Mouse (Mus musculus): Measurements from ENCODE around the gene Gm10477. TPM values are rescaled to one million over a fixed set of nuclear protein-coding genes. Genes with fewer than 3 reads are reported as not detected.
A peak's percentile ranks its signal among the peaks of the same experiment; 100 is the strongest.

Gene Gm10477
- polyA plus RNA-seq, 1 experiment from 2014 or later = not detected

DNA sequence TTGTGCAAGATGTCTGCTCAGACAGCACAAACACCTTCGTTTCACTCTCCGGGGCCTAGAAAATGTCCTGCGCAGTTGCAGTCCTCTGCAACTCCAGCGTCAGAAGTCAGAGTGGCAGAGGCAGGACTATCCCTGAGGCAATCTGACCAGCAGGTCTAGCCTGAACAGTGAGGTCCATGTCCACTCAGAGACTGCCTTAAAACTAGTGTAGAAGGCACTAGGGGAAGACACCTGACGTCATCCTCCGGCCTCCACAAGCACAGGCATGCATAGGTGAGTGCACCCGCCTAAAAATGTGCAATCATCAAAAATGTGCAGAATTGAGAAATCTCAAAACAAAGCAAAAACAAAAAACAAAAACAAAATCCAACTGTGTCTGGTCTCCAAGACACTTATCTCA, 25.0 kb downstream of the Gm10477 start, which contains the start of gene Gm648:
TSS of gene Gm648 (minus strand) at position 101 of the 400 bp plus-strand sequence.
- H3K4me3 ChIP-seq (ENCODE audit: low read depth, low read length) = no peak within 1 kb of the TSS
- TF ChIP-seq CTCF (IDR thresholded peaks at IDR 0.05; ENCODE audit: low read depth) = no peak
- no peaks in the 10 kb centered on the region for H3K9me3 ChIP-seq (ENCODE audit: control insufficient read depth)
- no peak within 1 kb of the TSS for H3K27ac ChIP-seq (ENCODE audit: low read depth, low read length)
- H3K9ac ChIP-seq (ENCODE audit: low read depth, low read length) = no peak within 1 kb of the TSS
- no peaks in the 10 kb centered on the region for H3K27me3 ChIP-seq (replicated peaks; ENCODE audit: control insufficient read depth, insufficient read depth, low read length)
- no peak for ATAC-seq
- H3K36me3 ChIP-seq (ENCODE audit: control insufficient read depth, insufficient read depth) = no peaks in the 10 kb centered on the region
- no peak within 1 kb of the TSS for H3K4me2 ChIP-seq (replicated peaks; ENCODE audit: low read depth)
- no peaks in the 10 kb centered on the region for H3K4me1 ChIP-seq (replicated peaks; ENCODE audit: control insufficient read depth, insufficient read depth, low read length)
- 82% methylated on average over 7 of the region's 7 CpGs for WGBS

DNA sequence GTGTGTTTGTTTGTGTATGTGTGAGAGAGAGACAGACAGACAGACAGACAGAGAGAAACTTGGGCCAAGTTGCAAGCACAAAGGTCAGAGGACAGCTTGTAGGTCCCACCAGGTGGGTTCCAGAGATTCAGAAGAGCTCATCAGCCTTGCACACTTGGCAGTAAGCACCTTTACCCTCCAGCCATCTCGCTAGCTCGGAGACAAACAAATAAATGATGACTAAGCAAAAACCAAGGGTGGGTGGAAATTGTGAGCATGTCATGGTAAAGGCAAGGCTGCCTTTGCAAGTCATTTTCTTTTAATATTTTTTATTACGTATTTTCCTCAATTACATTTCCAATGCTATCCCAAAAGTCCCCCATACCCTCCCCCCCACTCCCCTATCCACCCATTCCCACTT, 29.0 kb downstream of the Gm10477 start:
- ATAC-seq = no peak
- WGBS = 79% methylated on average over 3 of the region's 3 CpGs
- TF ChIP-seq CTCF (IDR thresholded peaks at IDR 0.05; ENCODE audit: low read depth) = no peak

DNA sequence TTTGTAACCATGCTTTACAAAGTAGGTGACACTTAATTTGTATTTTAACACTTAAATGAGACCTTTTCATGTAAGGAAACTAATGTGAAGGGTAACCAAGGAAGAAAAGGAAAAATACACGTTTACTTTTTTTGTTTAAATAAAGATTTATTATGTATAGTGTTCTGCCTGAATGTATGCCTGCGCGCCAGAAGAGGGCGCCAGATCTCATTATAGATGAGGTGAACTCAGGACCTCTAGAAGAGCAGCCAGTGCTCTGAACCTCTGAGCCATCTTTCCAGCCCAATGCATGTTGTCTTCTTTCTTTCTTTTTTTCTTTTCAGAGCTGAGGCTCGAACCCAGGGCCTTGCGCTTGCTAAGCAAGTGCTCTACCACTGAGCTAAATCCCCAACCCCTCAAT, 47.9 kb downstream of the Gm10477 start:
- Histone ChIP-seq H3K4me2 (replicated peaks; ENCODE audit: low read depth) (no peak overlapping the region), H3K4me3 (ENCODE audit: low read depth, low read length) (no peak overlapping the region), H3K36me3 (ENCODE audit: control insufficient read depth, insufficient read depth) (no peaks in the 10 kb centered on the region), H3K27ac (ENCODE audit: low read depth, low read length) (no peak overlapping the region), H3K9ac (ENCODE audit: low read depth, low read length) (no peak overlapping the region), H3K27me3 (replicated peaks; ENCODE audit: control insufficient read depth, insufficient read depth, low read length) (no peaks in the 10 kb centered on the region), H3K9me3 (ENCODE audit: control insufficient read depth) (no peaks in the 10 kb centered on the region), H3K4me1 (replicated peaks; ENCODE audit: control insufficient read depth, insufficient read depth, low read length) (no peaks in the 10 kb centered on the region)
- no peak for ATAC-seq
- peak; percentile 64 for TF ChIP-seq CTCF (IDR thresholded peaks at IDR 0.05; ENCODE audit: low read depth)
- 25% methylated on average over 6 of the region's 6 CpGs for WGBS

More for the DNA sequence above, 29.0 kb downstream of the Gm10477 start:
- Histone ChIP-seq H3K4me1 (replicated peaks; ENCODE audit: control insufficient read depth, insufficient read depth, low read length) (no peaks in the 10 kb centered on the region), H3K4me3 (ENCODE audit: low read depth, low read length) (no peak overlapping the region), H3K4me2 (replicated peaks; ENCODE audit: low read depth) (no peak overlapping the region), H3K9me3 (ENCODE audit: control insufficient read depth) (no peaks in the 10 kb centered on the region), H3K9ac (ENCODE audit: low read depth, low read length) (no peak overlapping the region), H3K27ac (ENCODE audit: low read depth, low read length) (no peak overlapping the region), H3K27me3 (replicated peaks; ENCODE audit: control insufficient read depth, insufficient read depth, low read length) (no peaks in the 10 kb centered on the region), H3K36me3 (ENCODE audit: control insufficient read depth, insufficient read depth) (no peaks in the 10 kb centered on the region)

Other genes with a start within 250 kb of the Gm10477 start
- 2.2 and 2.4 TPM in 2 replicates for gene Zfp449, start 178.3 kb upstream of the Gm10477 start, polyA plus RNA-seq (2015; fragmentation: Nextera tagmentation; extraction: Ambion mirVana)
- gene Smim10l2a, start 150.2 kb upstream of the Gm10477 start, polyA plus RNA-seq (2015; fragmentation: Nextera tagmentation; extraction: Ambion mirVana) = 2.6 and 2.7 TPM in 2 replicates
- gene Gm2174, start 76.8 kb upstream of the Gm10477 start, polyA plus RNA-seq (2015; fragmentation: Nextera tagmentation; extraction: Ambion mirVana) = 0.69 and 0.77 TPM in 2 replicates
- 12.7 and 13.9 TPM in 2 replicates for gene Ints6l, start 69.9 kb upstream of the Gm10477 start, polyA plus RNA-seq (2015; fragmentation: Nextera tagmentation; extraction: Ambion mirVana)
- gene Gm648, start 24.9 kb downstream of the Gm10477 start, polyA plus RNA-seq (2015; fragmentation: Nextera tagmentation; extraction: Ambion mirVana) = not detected in 2 replicates
- 11.0 and 11.6 TPM in 2 replicates for gene Mmgt1, start 73.3 kb downstream of the Gm10477 start, polyA plus RNA-seq (2015; fragmentation: Nextera tagmentation; extraction: Ambion mirVana)
- gene Slc9a6, start 85.0 kb downstream of the Gm10477 start, polyA plus RNA-seq (2015; fragmentation: Nextera tagmentation; extraction: Ambion mirVana) = 11.7 and 12.5 TPM in 2 replicates
- 95.9 and 102 TPM in 2 replicates for gene Fhl1, start 207.0 kb downstream of the Gm10477 start, polyA plus RNA-seq (2015; fragmentation: Nextera tagmentation; extraction: Ambion mirVana)